Comparison of ENCODE assay signal across 21 mouse cellular contexts in genomic region chr5:119415835-119416234, GRCm38 (mm10).
"Had no signal": no experiment of that assay in that cellular context is flagged by ENCODE, and none has a peak within 500 bp of the region (broad histone marks: within the 10 kb centered on the region; RNA-seq: fewer than 3 reads in every experiment).

No protein-coding gene starts in this region.

- H3K9me3 ChIP-seq: limb, embryonic 15.5 days; midbrain, embryonic 13.5 days; neural tube, embryonic 13.5 days had no signal

- DNase-seq: kidney, adult 8-10 months; kidney, postnatal 10 days; kidney, postnatal 4 days; left cerebral cortex, postnatal 4 days; liver, postnatal 0 days; lung, embryonic 14.5 days; retina, postnatal 1 day; right cerebral cortex, postnatal 25 days; thymus, adult 18-20 months; thymus, postnatal 4 days had no signal

- H3K9ac ChIP-seq: kidney, embryonic 15.5 days; limb, embryonic 15.5 days; liver, embryonic 14.5 days; liver, postnatal 0 days; lung, embryonic 14.5 days; midbrain, embryonic 13.5 days; neural tube, embryonic 13.5 days had no signal

- H3K27me3 ChIP-seq: megakaryocyte, embryonic 14.5 days; midbrain, embryonic 13.5 days; neural tube, embryonic 13.5 days had no signal

- H3K4me3 ChIP-seq: kidney, embryonic 15.5 days; limb, embryonic 15.5 days; megakaryocyte, embryonic 14.5 days; midbrain, embryonic 10.5 days; midbrain, embryonic 13.5 days; myocyte; neural tube, embryonic 13.5 days had no signal

- H3K4me1 ChIP-seq: megakaryocyte, embryonic 14.5 days; midbrain, embryonic 13.5 days; neural tube, embryonic 13.5 days had no signal

- H3K36me3 ChIP-seq: kidney, embryonic 15.5 days; limb, embryonic 15.5 days; midbrain, embryonic 10.5 days; midbrain, embryonic 13.5 days; neural tube, embryonic 13.5 days had no signal

- ATAC-seq: liver, postnatal 0 days; lung, postnatal 0 days; midbrain, embryonic 13.5 days; midbrain, embryonic 16.5 days had no signal

- H3K4me2 ChIP-seq: kidney, embryonic 15.5 days; limb, embryonic 15.5 days; liver, embryonic 11.5 days; lung, embryonic 14.5 days; midbrain, embryonic 13.5 days; neural tube, embryonic 13.5 days had no signal

- H3K27ac ChIP-seq: kidney, embryonic 15.5 days; limb, embryonic 15.5 days; liver, embryonic 14.5 days; midbrain, embryonic 10.5 days; midbrain, embryonic 13.5 days; neural tube, embryonic 13.5 days had no signal
